Mouse (Mus musculus) layer of hippocampus, adult 11-12 months (tissue): Measurements from ENCODE around the gene Brwd1.
"Not testable (repeated sequence)": the region's sequence is repeated elsewhere in the genome, so short reads cannot be mapped to it uniquely, and the experiment has no call there.

Experiments used
- DNase-seq: peaks from one replicate; pipeline ENCODE4 v3.0.0; 2022; ENCODE audit warnings: low spot score

The Brwd1 gene

DNA sequence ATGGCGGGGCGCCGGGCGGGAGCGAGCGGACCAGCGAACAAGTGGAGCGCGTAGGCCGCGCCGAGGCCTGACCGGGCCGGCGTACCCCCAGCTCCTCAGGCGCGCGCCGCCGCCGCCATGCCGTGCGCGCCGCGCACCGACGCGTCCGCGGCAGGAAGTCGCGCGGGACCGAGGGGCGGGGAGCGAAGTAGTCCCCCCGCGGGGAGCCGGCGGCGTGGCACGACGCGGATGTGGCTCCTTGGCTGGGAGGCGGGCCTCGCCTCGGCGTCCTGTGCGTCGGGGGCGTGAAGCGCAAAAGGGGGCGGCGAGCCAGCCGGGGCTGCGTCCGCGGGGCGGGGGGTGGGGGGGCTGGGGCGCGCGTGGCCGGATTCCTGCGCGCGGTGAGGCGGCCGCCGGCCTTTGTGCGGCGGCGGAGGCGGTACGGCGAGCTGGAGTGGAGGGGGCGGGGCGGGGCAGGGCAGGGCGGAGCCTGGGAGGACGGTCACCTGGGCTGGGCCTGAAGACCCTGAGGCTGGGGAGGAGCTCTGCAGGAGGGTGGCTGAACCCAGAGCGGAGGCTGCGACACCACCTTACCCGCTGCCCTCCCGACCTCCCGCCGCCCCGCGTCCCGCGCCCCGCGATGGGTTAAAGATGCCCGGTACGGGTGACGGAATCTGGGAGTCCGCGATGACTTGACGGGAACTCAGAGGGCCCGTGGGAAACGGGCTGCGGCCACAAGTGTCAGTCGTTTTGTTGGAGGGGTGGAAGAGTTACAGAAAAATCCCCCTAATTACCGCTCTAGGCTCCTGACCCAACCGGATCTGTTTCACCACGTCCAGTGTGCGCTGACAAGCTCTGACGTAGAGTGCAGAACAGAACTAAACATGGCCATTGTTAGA, at the start of gene Brwd1:
TSS of gene Brwd1 (minus strand) at position 226 of the 878 bp plus-strand sequence.
- DNase-seq: peak; percentile 90

DNA sequence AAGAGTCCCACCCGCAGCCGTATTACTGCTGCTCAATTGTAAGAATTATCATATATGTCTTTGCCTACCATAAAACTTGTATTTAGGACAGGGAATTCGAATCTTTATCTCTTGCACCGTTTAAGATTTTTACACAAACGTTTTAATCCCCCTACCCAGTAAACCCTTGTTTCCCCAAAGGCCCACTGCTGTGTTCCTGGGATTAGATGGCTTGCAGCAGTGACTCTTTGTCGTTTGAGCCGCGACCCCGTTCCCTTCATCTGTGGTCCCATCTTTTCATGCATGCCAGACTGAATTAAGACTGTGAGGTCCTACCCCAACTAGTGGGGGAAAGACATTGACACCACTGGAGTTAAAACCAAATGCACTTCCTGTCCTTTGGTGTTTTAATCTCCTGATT, 46.1 kb upstream of the Brwd1 start:
- DNase-seq: no peak

DNA sequence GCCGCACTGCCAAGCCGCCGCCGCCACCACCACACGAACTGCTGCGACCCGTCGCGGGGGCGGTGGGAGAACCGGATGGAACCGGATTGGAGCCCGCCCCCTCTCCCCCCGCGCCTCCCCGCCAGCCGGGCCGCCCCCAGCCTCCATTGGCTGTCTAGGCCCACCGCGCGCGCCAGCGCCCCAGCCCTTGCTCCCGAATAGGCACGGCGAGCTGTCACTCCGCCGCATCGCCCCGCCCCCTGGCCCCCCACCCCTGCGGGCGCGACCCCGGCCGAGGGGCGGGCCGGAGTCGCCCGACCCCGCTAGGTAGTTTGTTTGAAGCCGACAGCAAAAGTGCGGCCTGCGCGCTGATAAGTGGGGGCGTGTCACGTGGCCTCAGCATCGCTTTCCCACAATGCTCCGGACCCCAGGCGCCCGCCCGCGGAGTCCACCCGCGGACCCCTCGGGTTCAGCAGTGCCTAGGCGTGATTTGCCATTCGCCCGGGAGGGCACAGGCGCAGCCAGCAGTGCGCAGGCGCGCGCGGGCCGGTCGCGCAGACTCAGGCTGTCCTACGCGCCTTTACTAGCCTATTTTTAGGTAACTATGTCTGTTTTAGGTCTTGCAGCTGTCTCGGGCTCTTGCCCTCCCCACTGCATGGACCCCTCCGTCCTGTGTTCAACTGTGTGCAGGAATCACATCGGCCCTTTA, 45.5 kb upstream of the Brwd1 start, which contains the start of gene Hmgn1:
TSS of gene Hmgn1 (minus strand) at position 73 of the 688 bp plus-strand sequence.
- DNase-seq: peak; percentile 97

DNA sequence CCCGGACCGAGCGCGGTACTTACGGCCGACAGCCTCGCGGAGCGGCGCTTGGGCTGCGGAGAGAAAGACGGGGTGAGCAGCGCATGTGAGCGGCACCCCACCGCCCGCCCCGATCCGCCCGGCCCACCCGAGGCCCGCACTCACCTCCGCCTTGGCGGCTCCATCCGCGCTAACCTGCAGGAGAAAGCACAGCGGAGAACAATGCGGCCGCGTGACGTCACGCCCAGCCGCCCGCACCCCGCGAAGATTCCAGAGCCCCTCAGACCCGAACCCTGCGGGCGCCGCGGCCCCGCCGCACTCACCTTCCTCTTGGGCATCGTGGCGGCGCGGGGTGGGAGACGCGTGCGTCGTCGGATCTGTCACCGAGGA, 44.9 kb upstream of the Brwd1 start:
- no peak for DNase-seq

DNA sequence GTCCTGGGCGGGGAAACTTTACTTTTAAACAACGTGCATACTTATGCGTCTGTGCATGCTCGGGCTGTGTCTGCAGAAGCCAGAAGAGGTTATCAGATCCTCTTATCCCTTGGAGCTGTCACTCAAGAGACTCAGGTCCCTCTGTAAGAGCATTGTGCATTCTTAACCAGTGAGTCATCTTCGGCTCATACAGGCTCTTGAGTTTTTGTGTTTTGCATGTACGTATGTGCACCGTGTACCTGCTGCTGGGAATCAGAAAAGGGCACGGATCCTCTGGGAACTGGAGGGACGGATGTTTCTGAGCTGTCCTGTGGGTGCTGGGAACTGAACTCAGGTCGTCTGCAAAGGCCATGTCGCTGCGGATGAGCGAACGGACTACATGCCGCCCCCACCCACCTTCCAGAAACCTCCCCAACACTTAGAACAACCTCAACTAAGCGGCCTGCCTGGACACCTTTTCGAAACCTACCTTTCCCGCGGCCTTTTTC, 44.4 kb upstream of the Brwd1 start:
- DNase-seq: no peak

DNA sequence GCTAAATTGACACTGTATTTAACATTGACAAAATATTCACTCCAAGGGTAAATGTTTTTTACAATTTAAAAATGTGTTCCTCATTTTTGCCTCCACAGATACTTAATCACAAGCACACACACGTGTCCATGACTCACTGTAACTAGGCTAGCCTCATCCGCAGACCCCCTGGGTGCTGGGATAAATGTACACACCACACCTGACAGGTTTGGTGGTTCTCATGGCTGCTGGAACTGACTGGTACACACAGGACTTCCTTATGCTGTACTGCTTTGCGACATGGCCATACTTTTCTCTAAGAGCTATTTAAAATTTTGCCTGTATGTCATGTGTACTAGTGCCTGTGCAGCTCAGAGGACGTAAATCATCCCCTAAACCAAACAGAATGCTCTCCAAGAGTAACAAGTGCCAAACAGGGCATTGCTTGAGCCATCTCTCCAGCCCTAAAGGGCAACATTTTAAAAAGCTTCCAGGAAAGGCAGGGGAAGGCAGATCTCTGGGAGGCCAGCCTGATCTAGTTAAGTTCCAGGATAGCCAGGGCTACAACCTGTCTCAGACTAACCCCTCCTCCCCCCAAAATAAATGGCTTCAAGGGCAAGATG, 37.8 kb upstream of the Brwd1 start:
- DNase-seq: no peak

DNA sequence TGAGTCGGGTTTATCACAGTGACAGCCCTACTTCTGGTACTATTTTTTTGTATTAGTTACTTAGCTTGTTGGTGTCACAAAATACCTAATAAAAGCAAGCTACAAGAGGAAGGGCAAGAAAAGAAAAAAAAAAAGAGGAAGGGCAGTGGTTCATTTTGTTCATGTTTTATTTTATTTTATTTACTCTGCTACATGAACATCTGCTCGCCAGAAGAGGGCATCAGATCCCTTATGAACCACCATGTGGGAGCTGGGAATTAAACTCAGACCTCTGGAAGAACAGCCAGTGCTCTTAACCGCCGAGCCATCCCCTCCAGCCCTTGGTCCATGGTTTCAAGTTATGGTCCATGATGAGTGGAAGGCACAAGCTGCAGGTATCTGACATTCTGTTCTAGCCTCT, 32.4 kb upstream of the Brwd1 start:
- DNase-seq: no peak

DNA sequence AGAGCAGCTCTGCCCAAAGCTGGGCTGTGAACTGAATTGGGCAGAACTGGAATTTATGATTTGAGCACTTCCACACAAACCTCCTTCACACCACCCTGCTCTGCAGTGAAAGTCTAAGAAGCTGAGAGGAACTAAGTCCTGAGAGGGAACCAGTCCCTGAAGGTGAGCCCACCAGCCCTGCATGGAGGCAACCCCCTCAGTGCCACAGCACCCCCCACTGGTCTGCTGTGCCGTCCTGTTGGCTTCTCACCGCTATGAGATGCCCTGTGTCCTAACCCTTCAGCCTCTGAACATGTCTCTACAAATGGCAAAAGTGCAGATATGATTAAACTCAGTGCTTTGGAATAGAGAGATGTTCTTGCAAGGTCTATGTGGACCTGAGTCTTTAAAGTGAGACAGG, 30.4 kb upstream of the Brwd1 start:
- no peak for DNase-seq

DNA sequence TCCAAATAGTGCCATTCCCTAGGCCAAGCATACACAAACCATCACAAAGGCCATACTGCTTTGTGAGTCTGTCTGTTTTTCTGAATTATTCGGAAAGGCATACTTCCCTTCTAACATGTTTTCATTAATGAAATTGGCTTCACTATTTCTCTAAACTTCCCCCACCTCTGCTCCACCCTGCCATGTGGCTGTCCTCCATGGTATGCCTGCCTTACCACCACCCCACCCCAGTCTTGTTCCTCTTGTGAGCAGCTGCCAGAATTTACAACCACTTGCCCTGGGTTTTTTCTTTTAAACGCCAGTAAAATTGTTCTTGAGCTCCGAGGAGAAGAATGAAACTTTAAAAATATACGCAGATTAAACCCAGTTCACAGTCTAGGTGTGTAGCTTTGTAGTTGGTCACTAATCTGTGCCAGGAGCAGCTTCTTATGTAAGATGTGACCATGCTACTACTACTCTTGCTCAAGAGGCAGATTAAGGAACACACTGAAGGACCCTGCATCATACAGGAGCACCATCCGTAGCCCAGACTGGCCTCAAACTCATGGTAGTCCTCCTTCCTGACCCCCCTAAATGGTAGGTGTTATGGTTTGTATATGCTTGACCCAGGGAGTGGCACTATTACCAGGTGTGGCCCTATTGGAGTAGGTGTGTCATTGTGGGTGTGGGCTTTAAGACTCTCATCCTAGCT, 28.5 kb upstream of the Brwd1 start:
- no peak for DNase-seq

DNA sequence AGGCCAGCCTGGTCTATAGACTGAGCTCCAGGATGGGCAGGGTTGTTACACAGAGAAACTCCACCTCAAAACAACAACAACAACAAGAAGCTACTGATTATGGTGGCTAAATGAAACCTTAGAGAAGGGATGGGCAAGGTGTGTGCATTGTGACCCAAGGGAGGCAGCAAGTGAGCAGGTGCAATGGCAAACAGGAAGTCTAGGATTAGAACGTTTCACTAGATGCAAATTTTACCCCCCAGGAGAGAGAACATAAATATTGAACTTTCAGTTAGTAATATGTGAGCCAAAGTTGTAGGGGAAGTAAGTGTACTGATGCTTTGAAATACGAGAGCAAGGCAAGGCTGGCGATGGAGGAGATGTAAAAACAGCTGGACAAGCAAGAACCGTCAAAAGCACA, 27.3 kb upstream of the Brwd1 start:
- DNase-seq: no peak

DNA sequence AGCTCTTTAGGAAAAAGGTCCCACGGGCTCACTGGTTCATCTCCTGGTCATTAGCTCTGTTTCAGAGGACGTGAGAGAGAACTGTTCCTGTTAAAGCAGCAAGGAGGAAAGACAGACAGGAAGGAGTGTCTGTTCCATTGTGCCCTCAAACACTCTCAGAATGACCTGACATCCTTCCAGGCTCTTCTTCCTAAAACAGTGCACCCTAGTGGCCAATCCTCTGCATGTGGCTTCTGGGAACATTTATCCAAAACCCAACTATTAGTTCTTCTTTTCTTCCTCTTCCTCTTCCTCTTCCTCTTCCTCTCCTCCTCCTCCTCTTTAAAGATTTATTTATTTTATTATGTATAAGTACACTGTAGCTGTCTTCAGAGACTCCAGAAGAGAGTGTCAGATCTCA, 20.7 kb upstream of the Brwd1 start:
- peak; percentile 27 for DNase-seq

DNA sequence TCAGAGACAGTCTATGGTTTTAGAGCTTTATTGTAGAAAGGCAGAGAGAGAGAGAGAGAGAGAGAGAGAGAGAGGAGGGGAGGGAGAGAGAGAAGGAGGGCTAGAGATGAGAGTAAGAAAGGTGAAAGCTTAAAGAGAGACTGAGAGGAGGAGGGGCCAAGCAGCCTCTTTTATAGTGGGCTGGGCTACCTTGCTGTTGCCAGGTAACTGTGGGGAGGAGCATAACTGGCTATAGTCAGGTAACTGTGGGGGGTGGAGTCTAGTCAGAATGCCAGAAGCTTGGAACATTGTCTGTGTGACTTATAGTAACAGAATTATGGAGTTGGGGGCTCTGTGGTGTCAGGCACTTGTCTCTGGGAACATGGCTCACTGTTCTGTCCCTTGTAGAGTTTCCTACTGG, 15.5 kb upstream of the Brwd1 start:
- not testable (repeated sequence) for DNase-seq

DNA sequence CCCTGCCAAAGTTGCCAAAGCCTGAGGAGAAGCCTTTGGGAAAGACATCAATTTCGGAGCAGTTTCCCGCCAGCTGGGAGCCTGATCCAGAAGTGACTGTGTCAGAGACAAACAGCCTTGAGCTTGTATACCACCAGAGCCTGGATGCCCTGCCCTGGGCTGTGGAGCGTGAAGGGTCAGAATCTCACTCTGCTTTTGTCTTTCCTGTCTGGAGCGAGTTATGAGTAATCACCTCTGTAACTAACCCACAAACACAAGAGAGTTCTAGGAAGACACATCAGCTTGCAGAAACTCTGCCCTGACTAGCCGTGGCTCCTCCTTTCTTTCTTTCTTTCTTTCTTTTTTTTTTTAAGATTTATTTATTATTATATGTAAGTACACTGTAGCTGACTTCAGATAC, 13.6 kb upstream of the Brwd1 start:
- no peak for DNase-seq

DNA sequence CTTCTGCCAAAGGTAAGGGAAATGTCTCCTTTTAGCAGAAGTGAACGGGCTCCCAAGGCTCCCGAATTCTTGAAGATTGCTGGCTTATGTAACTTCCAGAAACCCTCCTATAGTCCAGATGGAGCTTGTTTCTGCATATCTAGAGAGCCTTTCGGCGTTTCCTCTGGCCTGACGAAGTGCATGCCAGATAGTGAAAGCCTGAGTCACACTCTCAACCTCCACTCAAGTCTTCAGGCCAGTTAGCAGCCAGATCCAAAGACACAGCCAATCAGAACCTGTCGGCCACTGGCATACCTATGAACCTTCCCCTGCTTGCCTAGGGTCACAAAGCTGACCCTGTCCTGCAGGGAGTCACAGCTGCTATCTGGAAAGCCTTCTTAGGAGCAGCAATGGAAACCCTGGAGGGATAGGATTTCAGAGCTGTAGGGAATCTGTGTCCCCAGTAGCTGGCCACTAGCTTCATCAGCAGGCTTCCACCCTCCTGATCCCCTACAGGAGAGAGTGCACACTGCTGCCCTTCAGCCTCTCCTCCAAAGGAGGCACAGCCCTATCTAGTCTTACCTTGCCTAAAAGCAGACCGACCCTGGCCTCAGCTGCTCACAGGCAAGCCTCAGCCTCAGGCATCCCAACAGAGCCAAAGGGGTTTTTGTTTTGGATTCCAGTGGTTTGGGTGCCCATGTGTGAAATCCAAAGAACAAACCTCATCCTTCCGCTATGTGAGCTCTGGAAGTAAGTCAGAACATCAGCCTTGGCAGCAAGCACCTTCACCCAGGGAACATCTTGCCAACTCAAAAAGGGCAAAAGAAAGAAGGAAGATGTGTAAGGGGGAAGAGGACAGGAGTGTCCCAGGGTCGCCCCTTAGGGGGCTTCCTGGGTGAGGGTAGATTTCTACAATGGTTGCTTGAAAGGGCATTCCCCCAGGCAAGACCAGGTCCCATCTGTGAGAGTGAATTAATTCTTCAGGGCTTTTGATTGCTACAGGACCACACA, 9.5 kb upstream of the Brwd1 start:
- no peak for DNase-seq

DNA sequence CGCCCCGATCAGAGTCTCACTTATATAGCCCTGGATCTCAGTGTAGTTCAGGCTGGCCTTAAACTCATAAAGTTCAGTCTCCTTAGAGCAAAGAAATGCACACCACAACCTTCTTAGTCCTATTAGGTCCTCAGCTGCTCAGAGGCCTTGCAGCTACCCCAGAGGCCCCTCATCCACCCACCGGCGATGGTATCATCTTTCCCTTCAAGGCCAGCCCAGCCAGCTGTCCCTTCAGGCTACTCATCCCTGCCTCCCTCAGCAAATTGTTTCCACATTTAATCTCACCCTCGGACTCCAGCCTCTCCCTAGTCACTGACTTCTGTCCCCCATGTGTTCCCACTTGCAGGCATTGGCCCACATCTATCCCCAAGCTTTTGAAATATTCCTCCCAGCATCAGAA, 5.8 kb upstream of the Brwd1 start:
- no peak for DNase-seq

DNA sequence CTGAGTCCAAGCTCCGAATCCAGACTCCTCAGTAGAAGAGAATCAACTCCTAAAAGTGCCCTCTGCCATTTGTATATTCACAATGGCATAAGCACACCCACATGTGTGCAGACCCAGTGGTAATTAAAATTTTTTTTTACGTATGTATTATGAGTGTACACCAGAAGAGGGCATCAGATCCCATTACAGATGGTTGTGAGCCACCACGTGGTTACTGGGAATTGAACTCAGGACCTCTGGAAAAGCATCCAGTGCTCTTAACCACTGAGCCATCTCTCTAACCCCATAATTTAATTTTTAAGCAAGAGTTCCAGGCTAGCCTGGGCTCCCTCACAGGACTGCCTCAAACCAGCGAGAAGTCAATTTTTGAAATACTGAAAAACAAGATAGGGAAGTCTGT, 5.1 kb upstream of the Brwd1 start:
- DNase-seq: no peak

DNA sequence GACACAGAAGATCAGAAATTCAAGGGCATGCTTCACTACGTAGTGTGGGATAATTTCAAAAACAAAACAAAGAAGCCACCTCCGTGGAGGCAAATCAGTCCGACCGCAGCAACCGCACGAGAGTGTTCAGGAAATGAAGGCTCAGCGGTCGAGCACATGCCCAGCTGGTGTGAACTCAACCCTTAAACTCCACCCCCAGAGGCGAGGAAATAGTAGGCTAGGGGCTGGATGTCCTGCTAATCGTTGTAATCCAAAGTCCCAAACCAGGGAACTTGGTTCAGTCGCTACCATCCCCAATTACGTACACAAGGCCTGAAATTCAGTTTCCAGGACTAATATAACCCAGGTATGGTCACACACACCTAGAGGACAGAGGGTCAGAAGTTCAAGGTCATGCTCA, 4.7 kb upstream of the Brwd1 start:
- no peak for DNase-seq

DNA sequence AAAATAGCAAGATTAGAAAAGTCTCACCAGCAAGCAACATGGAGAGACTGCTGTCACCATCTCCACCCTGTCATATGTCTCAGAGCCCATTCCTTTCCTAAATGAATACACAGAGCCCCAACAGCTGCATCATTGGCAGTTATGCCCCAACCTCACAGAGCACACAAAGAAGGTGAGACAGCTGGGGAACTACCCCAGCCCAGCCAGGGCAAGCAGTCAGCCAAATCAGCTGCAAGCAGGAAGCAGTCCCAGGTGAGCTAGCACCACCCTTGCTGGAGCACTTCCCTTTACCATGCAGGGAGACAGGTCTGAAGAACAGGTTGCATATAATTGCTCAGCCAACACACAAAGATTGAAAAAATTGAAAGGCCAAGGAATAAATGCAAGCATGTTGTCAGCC, 3.3 kb upstream of the Brwd1 start:
- no peak for DNase-seq

DNA sequence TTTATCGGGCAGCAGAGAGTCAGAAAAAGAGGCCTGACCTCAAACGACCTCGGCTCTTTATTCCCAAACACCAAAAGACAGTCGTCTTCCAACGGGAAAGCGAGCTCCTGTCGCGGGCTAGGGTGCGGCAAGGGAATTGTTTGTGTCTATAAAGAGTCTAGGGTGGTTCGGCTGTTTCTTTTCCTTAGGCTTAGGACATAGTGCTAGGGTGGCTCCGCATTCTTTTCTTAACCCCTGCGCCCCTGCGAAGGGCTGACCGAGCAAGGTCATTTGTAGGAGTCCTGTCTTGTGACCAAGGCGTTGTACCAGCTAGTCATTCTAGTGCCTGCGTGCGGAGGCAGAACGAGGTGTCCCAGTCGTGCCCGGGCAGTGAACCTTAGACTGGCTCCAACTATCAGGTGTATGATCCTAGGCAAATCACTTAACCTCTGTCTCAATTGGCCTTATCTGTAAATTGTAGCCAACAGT, 887 bp upstream of the Brwd1 start:
- no peak for DNase-seq

DNA sequence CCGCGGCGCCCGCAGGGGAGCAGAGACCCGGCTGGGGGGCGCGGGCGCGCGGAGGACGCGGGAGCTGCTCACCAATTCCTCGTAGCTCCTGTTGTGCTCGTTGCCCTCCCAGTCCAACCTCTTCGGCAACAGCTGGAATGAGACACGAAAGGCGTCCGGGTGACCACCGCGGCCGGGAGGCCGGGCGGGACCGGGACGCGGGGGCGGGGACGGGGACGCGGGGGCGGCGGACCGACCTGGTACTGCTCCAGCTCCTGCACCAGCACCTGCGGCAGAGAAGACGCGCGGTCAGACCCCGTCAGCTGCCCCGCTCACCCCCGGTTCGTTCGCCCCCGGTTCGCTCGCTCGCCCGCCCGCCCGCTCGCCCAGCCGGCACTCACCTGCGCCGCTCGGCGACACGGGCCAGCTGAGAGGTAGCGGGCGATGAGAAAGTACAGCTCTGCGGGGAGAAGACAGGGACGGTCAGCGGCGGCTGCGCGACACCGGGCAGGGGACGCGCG, 534 bp downstream of the Brwd1 start:
- no peak for DNase-seq

DNA sequence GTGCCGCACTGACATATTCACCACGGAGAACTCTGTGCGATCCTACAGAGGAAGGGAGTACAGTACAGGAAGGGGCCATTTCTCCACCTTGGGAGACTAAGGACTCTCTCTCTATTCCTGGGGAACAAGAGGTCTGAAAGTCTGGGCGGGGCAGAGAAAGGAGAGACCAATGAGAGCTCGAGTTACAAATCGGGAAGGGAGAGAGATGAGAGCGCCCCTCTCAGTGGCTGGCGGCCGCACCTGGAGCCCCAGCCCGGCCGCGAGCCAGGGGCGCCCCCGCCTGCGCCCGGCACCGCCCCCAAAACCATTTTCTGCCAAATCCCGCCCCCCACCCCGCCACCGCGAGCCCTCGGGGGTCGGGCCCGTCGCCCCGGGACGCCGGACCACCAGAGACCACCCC, 995 bp downstream of the Brwd1 start:
- DNase-seq: peak; percentile 93
